Mouse (Mus musculus) forebrain, embryonic 11.5 days (tissue): ENCODE measurements at regions not wholly inside any gene's neighbourhood (a gene's known extent, or its start where the extent isn't known, plus 50 kb on each side); places are given as distances from the start of the nearest gene placed in this dataset.
A peak's percentile ranks its signal among the peaks of the same experiment; 100 is the strongest.

Source experiments
- ATAC-seq: fragments of 200-750 bp; cut with Nextera tagmentation; replicated peaks from 2 replicates; pipeline ENCODE4 v1.8.0; 2017; ENCODE audit warnings: moderate TSS enrichment; ENCODE audit not compliant: low FRiP score
- DNase-seq: peaks from one replicate; pipeline ENCODE4 v3.0.0-alpha.2; 2017; ENCODE audit warnings: low spot score
- H3K27ac ChIP-seq: fragments of 300-500 bp; sonication (generic); 2 replicates; pipeline ENCODE4 v1.5.1; 2014; ENCODE audit warnings: low read depth, low read length
- H3K27me3 ChIP-seq: fragments of 300-500 bp; sonication (generic); 2 replicates; pipeline ENCODE4 v1.6.1; 2014; ENCODE audit warnings: mild to moderate bottlenecking, low read length, mixed read lengths; ENCODE audit not compliant: control insufficient read depth, insufficient read depth
- H3K36me3 ChIP-seq: fragments of 300-500 bp; sonication (generic); 2 replicates; pipeline ENCODE4 v1.6.1; 2014; ENCODE audit warnings: mild to moderate bottlenecking, low read length, moderate library complexity, mixed read lengths; ENCODE audit not compliant: control insufficient read depth, insufficient read depth
- H3K4me1 ChIP-seq: fragments of 300-500 bp; sonication (generic); replicated peaks from 2 replicates; pipeline ENCODE4 v1.6.1; 2014; ENCODE audit warnings: low read length, mixed read lengths; ENCODE audit not compliant: control insufficient read depth, insufficient read depth
- H3K4me2 ChIP-seq: fragments of 300-500 bp; sonication (generic); 2 replicates; pipeline ENCODE4 v1.6.1; 2014; ENCODE audit warnings: low read depth, mild to moderate bottlenecking, low read length, moderate library complexity, mixed read lengths; ENCODE audit not compliant: severe bottlenecking
- H3K4me3 ChIP-seq: fragments of 300-500 bp; sonication (generic); 2 replicates; pipeline ENCODE4 v1.5.1; 2014; ENCODE audit warnings: low read depth, low read length
- H3K9ac ChIP-seq: fragments of 300-500 bp; sonication (generic); 2 replicates; pipeline ENCODE4 v1.6.1; 2014; ENCODE audit warnings: low read length
- H3K9me3 ChIP-seq: fragments of 300-500 bp; sonication (generic); 2 replicates; pipeline ENCODE4 v1.6.1; 2016; ENCODE audit warnings: low read length, mixed read lengths; ENCODE audit not compliant: control insufficient read depth
- WGBS: fragments of 180-500 bp; shearing (Covaris S2); extraction: QIAGEN DNeasy Blood & Tissue Kit; methylation state at CpG from one replicate; pipeline ENCODE4 v1.1.7; 2014; 5-methylcytosine and 5-hydroxymethylcytosine counted together

GRCm38 (mm10) chr13:44360725-44361290 lies 368.5 kb upstream of the Jarid2 start:
- H3K4me3 ChIP-seq: no peak overlapping the region
- ATAC-seq: no peak
- H3K9ac ChIP-seq: no peak overlapping the region
- no peaks in the 10 kb centered on the region for H3K36me3 ChIP-seq
- no peaks in the 10 kb centered on the region for H3K27me3 ChIP-seq
- no peak for DNase-seq
- no peaks in the 10 kb centered on the region for H3K9me3 ChIP-seq
- WGBS: 62% methylated on average over 15 of the region's 15 CpGs
- peaks cover 14% of the 10 kb centered on the region; the same call in 1 of the 2 replicates for H3K4me1 ChIP-seq
- no peak overlapping the region for H3K4me2 ChIP-seq
- H3K27ac ChIP-seq: no peak overlapping the region

DNA sequence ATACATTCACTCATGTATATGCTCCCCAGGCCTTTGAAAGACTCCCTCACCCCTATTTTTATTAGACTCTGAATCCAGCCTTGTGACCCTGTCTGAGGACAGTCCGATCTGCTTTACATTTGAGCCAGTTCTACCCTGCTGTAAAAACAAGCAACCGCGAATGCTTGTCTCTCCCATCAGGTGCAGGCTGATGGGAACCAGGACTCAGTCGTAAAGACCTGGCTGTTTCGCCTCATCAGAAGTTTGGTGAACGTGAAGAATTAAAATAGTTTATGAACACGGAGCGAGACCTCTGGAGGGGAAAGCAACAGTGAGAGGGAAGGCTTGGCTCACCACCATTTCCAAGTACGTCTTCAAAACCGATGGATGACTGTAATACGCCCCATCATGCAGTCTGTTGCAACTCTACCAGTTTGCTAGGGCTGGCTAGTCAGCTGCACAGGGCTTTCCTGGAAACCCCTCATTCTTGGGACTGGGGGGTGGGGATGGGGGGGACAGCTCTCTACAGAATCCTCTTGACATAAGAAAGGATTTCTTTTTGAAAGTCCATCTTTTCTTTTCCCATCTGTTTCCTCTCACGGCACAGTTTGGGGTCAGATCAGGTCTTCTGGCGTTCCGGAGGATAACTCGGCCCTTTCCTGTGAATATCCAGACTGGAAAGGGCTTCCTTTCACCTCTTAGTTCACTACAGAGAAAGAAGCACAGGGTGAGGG lies 366.8 kb upstream of the Jarid2 start:
- DNase-seq (no peak), ATAC-seq (no peak)
- Histone ChIP-seq H3K9ac (no peak overlapping the region), H3K27ac (no peak overlapping the region), H3K27me3 (no peaks in the 10 kb centered on the region), H3K9me3 (no peaks in the 10 kb centered on the region), H3K4me1 (peaks cover 14% of the 10 kb centered on the region; the same call in 1 of the 2 replicates), H3K36me3 (no peaks in the 10 kb centered on the region), H3K4me3 (no peak overlapping the region), H3K4me2 (no peak overlapping the region)
- WGBS: 45% methylated on average over 15 of the region's 15 CpGs

DNA sequence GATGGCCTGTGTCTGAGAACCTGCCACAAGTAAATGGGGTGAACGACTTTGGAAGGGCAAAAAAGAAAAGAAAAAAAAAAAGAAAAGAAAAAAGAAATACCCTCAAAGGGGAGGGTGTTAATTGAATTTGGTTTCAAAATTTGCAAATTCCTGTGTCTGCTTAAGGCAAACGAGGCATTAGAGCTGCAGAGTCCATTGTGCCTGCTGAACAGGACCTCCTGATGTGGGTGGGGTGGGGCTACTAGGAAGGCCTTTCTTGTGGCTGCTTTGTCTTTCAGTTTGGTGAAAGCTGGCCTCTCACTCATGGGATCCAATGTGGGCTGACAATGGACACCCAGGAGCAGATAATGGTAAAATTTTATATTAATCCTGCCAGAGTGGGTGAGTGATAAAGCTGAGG lies 366.3 kb upstream of the Jarid2 start:
- ATAC-seq: no peak
- Histone ChIP-seq H3K4me2 (no peak overlapping the region), H3K27me3 (no peaks in the 10 kb centered on the region), H3K9ac (no peak overlapping the region), H3K4me3 (no peak overlapping the region), H3K9me3 (no peaks in the 10 kb centered on the region), H3K4me1 (peaks cover 14% of the 10 kb centered on the region; the same call in 1 of the 2 replicates), H3K27ac (0 out of 2 replicates have a peak overlapping the region, but pooled peaks have one; percentile 8), H3K36me3 (no peaks in the 10 kb centered on the region)
- no peak for DNase-seq
- WGBS: 0% methylated on average over 2 of the region's 2 CpGs

DNA sequence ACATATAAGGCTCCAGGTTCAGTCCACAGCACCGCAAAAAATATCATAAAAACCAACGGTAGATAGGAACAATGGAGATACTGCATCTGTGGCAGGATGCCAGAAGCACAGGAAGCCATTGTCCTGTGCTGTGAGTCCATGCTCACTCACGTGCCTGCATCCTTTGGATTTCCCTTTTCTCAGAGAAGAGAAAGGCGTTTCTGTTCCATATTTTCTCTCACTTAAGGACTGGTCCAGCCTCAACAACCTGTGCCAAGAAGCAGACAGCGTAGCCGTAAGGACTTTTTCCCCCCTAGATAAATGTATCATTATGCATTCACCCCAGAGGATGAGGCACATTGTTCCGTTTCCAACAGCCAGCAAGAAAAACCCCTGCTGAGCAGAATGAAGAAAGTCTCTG lies 360.0 kb upstream of the Jarid2 start:
- Histone ChIP-seq H3K4me3 (no peak overlapping the region), H3K4me2 (no peak overlapping the region), H3K9ac (no peak overlapping the region), H3K27me3 (no peaks in the 10 kb centered on the region), H3K9me3 (no peaks in the 10 kb centered on the region), H3K4me1 (no peaks in the 10 kb centered on the region; the same call in 1 of the 2 replicates), H3K27ac (no peak overlapping the region), H3K36me3 (no peaks in the 10 kb centered on the region)
- DNase-seq: peak; percentile 28
- WGBS: 67% methylated on average over 7 of the region's 7 CpGs
- no peak for ATAC-seq

GRCm38 (mm10) chr13:44372361-44372877 lies 356.9 kb upstream of the Jarid2 start:
- 91% methylated on average over 6 of the region's 6 CpGs for WGBS
- H3K4me3 ChIP-seq: no peak overlapping the region

DNA sequence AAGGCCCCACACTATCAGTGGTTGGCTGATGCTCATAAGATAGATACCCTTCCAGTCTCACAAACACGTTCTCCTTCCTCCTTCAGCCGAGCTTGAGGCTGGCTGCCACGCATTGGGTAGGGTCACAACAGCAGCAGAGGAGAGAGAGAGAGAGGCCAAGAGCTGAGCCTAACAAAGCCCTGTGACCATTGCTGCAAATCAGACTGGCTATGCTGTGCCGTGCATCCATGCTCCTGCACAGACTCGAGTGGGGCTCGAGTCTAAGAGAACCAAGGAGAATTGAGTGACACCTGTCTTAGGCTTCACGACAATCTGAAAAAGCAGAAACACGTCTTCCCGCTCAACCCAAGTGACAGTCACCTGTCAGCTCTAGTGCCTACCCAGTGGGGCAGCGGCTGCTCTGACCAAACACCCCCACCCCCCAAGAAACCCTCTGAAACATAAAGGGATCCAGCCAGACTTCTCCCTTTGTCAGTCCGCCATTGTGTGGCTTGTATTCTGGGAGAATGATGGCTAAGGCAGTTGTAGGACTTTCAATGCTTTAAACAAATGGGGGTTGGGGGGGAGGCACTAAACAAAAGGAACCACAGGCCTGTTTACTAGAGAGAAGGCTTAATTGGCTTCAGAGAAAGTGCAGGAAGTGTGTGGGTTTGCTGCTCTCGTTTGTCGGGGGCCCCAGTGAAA lies 353.7 kb upstream of the Jarid2 start:
- no peak overlapping the region for H3K4me2 ChIP-seq
- no peak overlapping the region for H3K4me3 ChIP-seq
- no peaks in the 10 kb centered on the region for H3K9me3 ChIP-seq
- no peaks in the 10 kb centered on the region for H3K36me3 ChIP-seq
- H3K27me3 ChIP-seq: no peaks in the 10 kb centered on the region
- peak overlapping the region; percentile 9; the same call in 1 of the 2 replicates for H3K27ac ChIP-seq
- WGBS: 14% methylated on average over 13 of the region's 13 CpGs
- ATAC-seq: peak; percentile 81
- DNase-seq: peak; percentile 76
- H3K4me1 ChIP-seq: peaks cover 16% of the 10 kb centered on the region
- peak overlapping the region; percentile 21; the same call in 1 of the 2 replicates for H3K9ac ChIP-seq

More at GRCm38 (mm10) chr13:44372361-44372877, 356.9 kb upstream of the Jarid2 start:
- Histone ChIP-seq H3K4me1 (peaks cover 16% of the 10 kb centered on the region), H3K36me3 (no peaks in the 10 kb centered on the region), H3K9ac (no peak overlapping the region), H3K4me2 (no peak overlapping the region), H3K27ac (no peak overlapping the region), H3K9me3 (no peaks in the 10 kb centered on the region), H3K27me3 (no peaks in the 10 kb centered on the region)
- ATAC-seq (no peak), DNase-seq (no peak)

GRCm38 (mm10) chr13:44376160-44376488 lies 353.1 kb upstream of the Jarid2 start:
- Histone ChIP-seq H3K9me3 (no peaks in the 10 kb centered on the region), H3K9ac (no peak overlapping the region), H3K36me3 (no peaks in the 10 kb centered on the region), H3K27me3 (no peaks in the 10 kb centered on the region), H3K4me3 (no peak overlapping the region), H3K27ac (peak overlapping the region; percentile 9; the same call in 1 of the 2 replicates), H3K4me2 (no peak overlapping the region), H3K4me1 (peaks cover 16% of the 10 kb centered on the region)
- DNase-seq (no peak), ATAC-seq (peak; percentile 74)
- WGBS: 11% methylated on average over 3 of the region's 3 CpGs

DNA sequence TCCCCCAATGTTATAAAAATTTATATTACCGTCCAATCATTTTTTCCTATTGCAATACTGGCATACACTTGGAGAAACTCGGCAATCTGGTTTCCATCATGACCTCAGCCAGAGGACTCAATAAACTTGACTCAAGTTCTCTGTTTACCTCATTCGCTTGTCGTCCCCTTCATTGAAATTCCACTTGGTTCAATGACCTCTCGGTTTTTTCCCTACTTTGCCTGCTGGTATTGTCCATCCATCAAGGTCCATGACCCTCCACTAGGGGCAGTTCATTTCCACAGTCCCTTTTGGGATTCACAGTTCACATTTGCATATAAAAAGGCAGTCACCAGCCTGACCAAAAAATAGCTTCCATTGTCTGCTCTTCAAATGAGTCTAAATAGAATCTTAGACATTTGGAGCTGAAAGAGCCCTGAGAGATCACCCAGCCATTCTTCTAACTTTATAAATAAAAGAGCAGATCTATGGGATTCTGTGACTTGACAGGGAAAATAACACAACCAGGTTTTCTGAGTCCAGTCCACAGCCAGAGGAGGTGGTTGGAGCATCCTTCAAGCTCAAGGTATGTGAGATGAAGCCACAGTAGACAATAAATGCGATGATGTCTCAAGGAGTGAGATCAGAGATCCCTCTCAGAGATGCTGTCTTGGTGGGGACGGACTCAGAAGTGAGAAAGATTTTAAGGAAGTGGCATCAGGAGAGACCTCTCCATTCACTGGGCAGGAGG lies 347.4 kb upstream of the Jarid2 start:
- 0 out of 2 replicates have a peak, but pooled peaks have one; percentile 53 for ATAC-seq
- H3K9me3 ChIP-seq: no peaks in the 10 kb centered on the region
- H3K27ac ChIP-seq: peak overlapping the region; percentile 27; the same call in 1 of the 2 replicates
- DNase-seq: peak; percentile 54
- H3K27me3 ChIP-seq: no peaks in the 10 kb centered on the region
- H3K4me3 ChIP-seq: no peak overlapping the region
- no peak overlapping the region for H3K4me2 ChIP-seq
- H3K36me3 ChIP-seq: no peaks in the 10 kb centered on the region
- H3K9ac ChIP-seq: no peak overlapping the region
- peaks cover 3% of the 10 kb centered on the region; the same call in 1 of the 2 replicates for H3K4me1 ChIP-seq
- 37% methylated on average over 7 of the region's 7 CpGs for WGBS
